Mouse (Mus musculus): Measurements from ENCODE around the gene Jmjd8. TPM values are rescaled to one million over a fixed set of nuclear protein-coding genes. Genes with fewer than 3 reads are reported as not detected.

Jmjd8 gene
- polyA plus RNA-seq, 1 experiment from 2014 or later = 56.9 TPM

DNA sequence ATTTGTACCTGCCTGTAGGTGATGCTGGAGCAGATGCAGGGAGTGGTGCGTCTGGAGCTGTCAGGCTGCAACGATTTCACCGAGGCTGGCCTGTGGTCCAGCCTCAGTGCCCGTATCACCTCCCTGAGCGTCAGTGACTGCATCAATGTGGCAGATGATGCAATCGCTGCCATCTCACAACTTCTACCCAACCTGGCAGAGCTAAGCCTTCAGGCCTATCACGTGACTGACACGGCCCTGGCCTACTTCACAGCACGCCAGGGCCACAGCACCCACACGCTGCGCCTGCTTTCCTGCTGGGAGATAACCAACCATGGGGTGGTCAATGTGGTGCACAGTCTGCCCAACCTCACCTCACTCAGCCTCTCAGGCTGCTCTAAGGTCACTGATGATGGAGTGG is 11.0 kb upstream of the Jmjd8 start:
- Histone ChIP-seq H3K9me3 (replicated peaks; ENCODE audit: control insufficient read depth, low read length) (no peaks in the 10 kb centered on the region), H3K27me3 (replicated peaks; ENCODE audit: control insufficient read depth, insufficient read depth, low read length) (peaks cover 17% of the 10 kb centered on the region), H3K36me3 (ENCODE audit: control insufficient read depth, insufficient read depth, low read length) (peaks cover 34% of the 10 kb centered on the region), H3K4me1 (ENCODE audit: control insufficient read depth, insufficient read depth, low read length) (no peaks in the 10 kb centered on the region), H3K9ac (ENCODE audit: low read length) (no peak overlapping the region), H3K4me2 (ENCODE audit: low read length) (no peak overlapping the region), H3K27ac (ENCODE audit: low read depth, low read length) (no peak overlapping the region), H3K4me3 (ENCODE audit: low read depth, low read length) (no peak overlapping the region)
- DNase-seq (ENCODE audit: low spot score) (no peak), ATAC-seq (no peak)
- WGBS = 86% methylated on average over 11 of the region's 11 CpGs

DNA sequence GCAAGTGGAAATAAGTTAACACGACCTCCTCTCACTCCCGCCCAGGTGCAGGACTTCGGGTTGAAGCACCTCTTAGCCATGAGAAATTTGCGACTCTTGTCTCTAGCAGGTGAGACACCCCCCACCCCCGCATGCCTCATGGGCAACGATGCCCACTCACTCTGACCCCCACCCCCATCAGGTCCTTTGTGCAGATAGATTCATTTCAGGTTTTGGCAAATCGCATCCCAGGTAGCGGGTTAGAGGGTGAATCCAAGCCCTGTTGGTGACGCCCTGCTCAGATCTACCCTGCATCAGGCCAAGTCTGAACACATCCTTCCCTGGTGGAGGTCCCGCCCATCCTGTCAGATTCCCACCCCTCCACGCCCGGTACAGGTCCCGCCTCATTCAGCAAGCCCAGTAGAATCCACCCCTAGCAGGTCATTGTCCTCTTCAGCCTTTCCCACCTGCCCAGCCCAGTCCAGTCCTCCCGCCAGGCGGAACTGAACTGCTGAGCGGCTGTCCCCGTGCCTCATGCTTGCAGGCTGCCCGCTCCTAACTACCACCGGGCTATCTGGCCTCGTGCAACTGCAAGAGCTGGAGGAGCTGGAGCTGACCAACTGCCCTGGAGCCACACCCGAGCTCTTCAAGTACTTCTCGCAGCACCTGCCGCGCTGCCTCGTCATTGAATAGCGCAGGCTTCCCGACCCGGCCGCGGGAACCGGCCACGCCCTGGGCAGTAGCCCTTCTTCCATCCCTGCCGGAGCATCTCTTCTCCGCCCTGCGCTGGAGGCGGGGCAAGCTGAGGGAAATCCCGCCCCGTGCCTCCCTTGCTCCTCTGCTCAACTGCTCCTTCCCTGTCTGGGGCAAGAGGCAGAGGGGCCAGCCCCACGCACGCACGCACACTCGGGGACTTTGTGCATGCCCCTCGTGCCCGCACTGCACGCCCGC is 9.6 kb upstream of the Jmjd8 start:
- Histone ChIP-seq H3K4me2 (ENCODE audit: low read length) (0 out of 2 replicates have a peak overlapping the region, but pooled peaks have one; percentile 9), H3K9ac (ENCODE audit: low read length) (0 out of 2 replicates have a peak overlapping the region, but pooled peaks have one; percentile 8)

DNA sequence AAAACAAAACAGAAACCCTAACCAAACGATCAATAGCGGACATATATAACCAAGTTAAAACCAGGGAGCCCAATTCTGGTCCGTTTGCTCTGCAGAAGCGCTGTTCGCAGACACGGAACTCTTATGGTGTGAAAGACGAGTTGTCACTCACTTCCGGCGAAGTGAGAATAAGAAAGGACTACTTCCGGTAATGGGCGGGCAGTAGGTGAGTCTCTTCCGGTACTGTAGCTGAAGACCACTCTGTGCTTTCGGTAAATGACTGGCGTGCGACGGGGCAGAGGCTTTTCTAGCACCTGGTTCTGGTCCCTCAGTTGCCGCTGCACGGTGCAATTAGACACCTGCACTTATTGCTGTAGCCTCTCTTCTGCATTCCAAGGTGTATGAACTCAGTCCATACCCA is 5.2 kb upstream of the Jmjd8 start, which contains the start of gene Wdr24:
Wdr24 (plus strand) TSS at position 176 of the 400 bp plus-strand sequence.
- Histone ChIP-seq H3K27ac (ENCODE audit: low read depth, low read length) (peak within 1 kb of the TSS; percentile 64), H3K9me3 (replicated peaks; ENCODE audit: control insufficient read depth, low read length) (no peaks in the 10 kb centered on the region), H3K27me3 (replicated peaks; ENCODE audit: control insufficient read depth, insufficient read depth, low read length) (peaks cover 16% of the 10 kb centered on the region), H3K9ac (ENCODE audit: low read length) (peak within 1 kb of the TSS; percentile 72), H3K4me1 (ENCODE audit: control insufficient read depth, insufficient read depth, low read length) (peaks cover 17% of the 10 kb centered on the region), H3K4me2 (ENCODE audit: low read length) (peak within 1 kb of the TSS; percentile 96), H3K36me3 (ENCODE audit: control insufficient read depth, insufficient read depth, low read length) (peaks cover 39% of the 10 kb centered on the region), H3K4me3 (ENCODE audit: low read depth, low read length) (peak within 1 kb of the TSS; percentile 46)
- DNase-seq (ENCODE audit: low spot score) (peak; percentile 95), ATAC-seq (peak; percentile 83)
- under 1% methylated on average over 18 of the region's 18 CpGs for WGBS

More for the DNA sequence above, 9.6 kb upstream of the Jmjd8 start:
- no peaks in the 10 kb centered on the region for H3K9me3 ChIP-seq (replicated peaks; ENCODE audit: control insufficient read depth, low read length)
- peaks cover 4% of the 10 kb centered on the region for H3K4me1 ChIP-seq (ENCODE audit: control insufficient read depth, insufficient read depth, low read length)
- ATAC-seq (no peak), DNase-seq (ENCODE audit: low spot score) (no peak)
- H3K27ac ChIP-seq (ENCODE audit: low read depth, low read length) = no peak overlapping the region
- peaks cover 34% of the 10 kb centered on the region for H3K36me3 ChIP-seq (ENCODE audit: control insufficient read depth, insufficient read depth, low read length)
- H3K4me3 ChIP-seq (ENCODE audit: low read depth, low read length) = no peak overlapping the region
- peaks cover 17% of the 10 kb centered on the region for H3K27me3 ChIP-seq (replicated peaks; ENCODE audit: control insufficient read depth, insufficient read depth, low read length)
- 7% methylated on average over 46 of the region's 46 CpGs for WGBS

DNA sequence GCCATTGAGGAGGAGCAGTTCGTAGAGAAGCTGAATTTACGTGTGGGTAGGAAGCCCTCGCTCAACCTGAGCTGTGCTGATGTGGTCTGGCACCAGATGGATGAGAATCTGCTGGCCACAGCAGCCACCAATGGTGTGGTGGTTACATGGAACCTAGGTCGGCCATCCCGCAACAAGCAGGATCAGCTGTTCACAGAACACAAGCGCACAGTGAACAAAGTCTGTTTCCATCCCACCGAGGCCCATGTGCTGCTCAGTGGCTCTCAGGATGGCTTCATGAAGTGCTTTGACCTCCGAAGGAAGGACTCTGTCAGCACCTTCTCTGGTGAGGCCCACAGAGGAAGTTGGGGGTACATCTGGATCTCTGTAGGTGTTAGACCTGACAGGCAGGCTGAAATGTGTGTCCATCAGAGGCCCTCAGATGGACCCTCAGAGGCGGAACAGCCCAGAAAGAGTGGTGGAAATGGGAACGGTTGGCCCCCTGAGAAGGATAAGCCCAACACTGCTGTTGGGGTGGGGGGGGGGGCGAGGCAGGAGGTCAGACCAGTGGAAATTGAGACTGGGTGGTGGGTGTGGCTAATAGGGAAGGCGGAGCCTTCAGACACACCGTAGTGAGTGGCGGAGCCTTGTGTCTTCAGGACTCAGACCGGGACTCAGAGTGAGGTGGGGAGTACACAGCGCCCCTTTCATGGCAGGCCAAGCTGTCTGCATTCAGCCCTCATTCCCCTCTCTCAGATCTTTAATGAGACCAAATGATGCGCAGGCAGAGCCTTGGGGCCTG is 4.1 kb upstream of the Jmjd8 start:
- Histone ChIP-seq H3K27ac (ENCODE audit: low read depth, low read length) (no peak overlapping the region), H3K4me2 (ENCODE audit: low read length) (peak overlapping the region; percentile 96), H3K36me3 (ENCODE audit: control insufficient read depth, insufficient read depth, low read length) (peaks cover 34% of the 10 kb centered on the region), H3K4me1 (ENCODE audit: control insufficient read depth, insufficient read depth, low read length) (peaks cover 19% of the 10 kb centered on the region), H3K9me3 (replicated peaks; ENCODE audit: control insufficient read depth, low read length) (no peaks in the 10 kb centered on the region), H3K27me3 (replicated peaks; ENCODE audit: control insufficient read depth, insufficient read depth, low read length) (0 out of 2 replicates have a peak, but pooled peaks cover 5% of the 10 kb centered on the region), H3K9ac (ENCODE audit: low read length) (peak overlapping the region; percentile 72), H3K4me3 (ENCODE audit: low read depth, low read length) (peak overlapping the region; percentile 46)
- ATAC-seq (no peak), DNase-seq (ENCODE audit: low spot score) (no peak)
- 80% methylated on average over 17 of the region's 17 CpGs for WGBS

DNA sequence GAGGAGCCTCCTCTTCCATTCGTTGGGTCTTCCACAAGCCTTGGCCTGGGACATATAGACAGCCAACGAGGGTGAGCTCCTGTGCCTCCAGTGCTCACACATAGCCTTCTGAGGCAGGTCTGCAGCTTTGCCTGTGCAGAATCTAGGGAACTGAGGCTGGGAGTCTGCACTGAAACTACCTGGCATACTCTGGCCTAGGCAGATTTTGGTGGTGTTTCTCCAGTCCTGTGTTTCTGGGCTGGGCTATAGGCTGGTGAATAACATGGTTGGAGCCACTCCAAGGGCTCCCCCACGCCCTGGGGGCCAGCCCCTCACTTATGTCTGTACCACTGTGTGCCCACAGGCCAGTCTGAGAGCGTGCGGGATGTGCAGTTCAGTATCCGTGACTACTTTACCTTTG is 3.4 kb upstream of the Jmjd8 start:
- Histone ChIP-seq H3K9me3 (replicated peaks; ENCODE audit: control insufficient read depth, low read length) (no peaks in the 10 kb centered on the region), H3K4me2 (ENCODE audit: low read length) (0 out of 2 replicates have a peak overlapping the region, but pooled peaks have one; percentile 96), H3K4me1 (ENCODE audit: control insufficient read depth, insufficient read depth, low read length) (peaks cover 25% of the 10 kb centered on the region), H3K4me3 (ENCODE audit: low read depth, low read length) (no peak overlapping the region), H3K27me3 (replicated peaks; ENCODE audit: control insufficient read depth, insufficient read depth, low read length) (0 out of 2 replicates have a peak, but pooled peaks cover 1% of the 10 kb centered on the region), H3K36me3 (ENCODE audit: control insufficient read depth, insufficient read depth, low read length) (peaks cover 35% of the 10 kb centered on the region), H3K9ac (ENCODE audit: low read length) (no peak overlapping the region), H3K27ac (ENCODE audit: low read depth, low read length) (no peak overlapping the region)
- ATAC-seq (no peak), DNase-seq (ENCODE audit: low spot score) (no peak)
- 85% methylated on average over 6 of the region's 6 CpGs for WGBS

DNA sequence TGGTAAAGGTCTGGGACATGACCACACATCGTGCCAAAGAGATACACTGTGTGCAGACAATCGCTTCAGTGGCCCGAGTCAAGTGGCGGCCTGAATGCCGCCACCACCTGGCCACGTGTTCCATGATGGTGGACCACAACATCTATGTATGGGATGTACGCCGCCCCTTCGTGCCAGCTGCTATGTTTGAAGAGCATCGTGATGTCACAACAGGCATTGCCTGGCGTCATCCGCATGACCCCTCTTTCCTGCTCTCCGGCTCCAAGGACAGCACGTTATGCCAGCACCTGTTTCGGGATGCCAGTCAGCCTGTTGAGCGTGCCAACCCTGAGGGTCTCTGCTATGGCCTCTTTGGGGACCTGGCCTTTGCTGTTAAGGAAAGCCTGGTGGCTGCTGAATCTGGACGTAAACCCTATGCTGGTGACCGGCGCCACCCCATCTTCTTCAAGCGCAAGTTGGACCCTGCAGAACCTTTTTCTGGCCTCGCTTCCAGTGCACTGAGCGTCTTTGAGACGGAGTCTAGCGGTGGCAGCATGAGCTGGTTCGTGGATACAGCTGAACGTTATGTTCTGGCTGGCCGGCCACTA is 2.6 kb upstream of the Jmjd8 start:
- ATAC-seq (no peak), DNase-seq (ENCODE audit: low spot score) (no peak)
- H3K9ac ChIP-seq (ENCODE audit: low read length) = no peak overlapping the region
- H3K9me3 ChIP-seq (replicated peaks; ENCODE audit: control insufficient read depth, low read length) = no peaks in the 10 kb centered on the region
- H3K4me1 ChIP-seq (ENCODE audit: control insufficient read depth, insufficient read depth, low read length) = peaks cover 25% of the 10 kb centered on the region
- WGBS = 95% methylated on average over 27 of the region's 27 CpGs
- no peak overlapping the region for H3K27ac ChIP-seq (ENCODE audit: low read depth, low read length)
- peaks cover 43% of the 10 kb centered on the region for H3K36me3 ChIP-seq (ENCODE audit: control insufficient read depth, insufficient read depth, low read length)
- H3K27me3 ChIP-seq (replicated peaks; ENCODE audit: control insufficient read depth, insufficient read depth, low read length) = no peaks in the 10 kb centered on the region
- H3K4me3 ChIP-seq (ENCODE audit: low read depth, low read length) = no peak overlapping the region
- H3K4me2 ChIP-seq (ENCODE audit: low read length) = no peak overlapping the region

DNA sequence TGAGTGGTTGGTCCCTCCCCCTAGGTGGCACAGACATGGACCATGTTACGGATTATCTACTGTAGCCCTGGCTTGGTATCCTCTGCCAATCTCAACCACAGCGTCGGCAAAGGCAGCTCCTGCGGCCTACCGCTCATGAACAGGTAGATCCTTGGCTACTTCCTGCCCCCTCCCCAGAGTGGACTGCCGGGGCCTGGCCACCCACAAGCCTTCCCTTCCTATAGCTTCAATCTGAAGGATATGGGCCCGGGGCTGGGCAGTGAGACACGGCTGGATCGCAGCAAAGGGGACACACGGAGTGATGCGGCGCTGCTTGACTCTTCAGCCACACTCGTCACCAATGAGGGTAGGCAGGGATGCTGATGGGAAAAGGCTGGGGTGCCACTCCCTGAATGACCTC is 1.7 kb upstream of the Jmjd8 start:
- Histone ChIP-seq H3K36me3 (ENCODE audit: control insufficient read depth, insufficient read depth, low read length) (peaks cover 50% of the 10 kb centered on the region), H3K4me3 (ENCODE audit: low read depth, low read length) (no peak overlapping the region), H3K4me1 (ENCODE audit: control insufficient read depth, insufficient read depth, low read length) (peaks cover 34% of the 10 kb centered on the region), H3K27ac (ENCODE audit: low read depth, low read length) (no peak overlapping the region), H3K9ac (ENCODE audit: low read length) (no peak overlapping the region), H3K27me3 (replicated peaks; ENCODE audit: control insufficient read depth, insufficient read depth, low read length) (no peaks in the 10 kb centered on the region), H3K4me2 (ENCODE audit: low read length) (no peak overlapping the region), H3K9me3 (replicated peaks; ENCODE audit: control insufficient read depth, low read length) (no peaks in the 10 kb centered on the region)
- WGBS = 96% methylated on average over 13 of the region's 13 CpGs
- DNase-seq (ENCODE audit: low spot score) = no peak
- ATAC-seq = no peak

DNA sequence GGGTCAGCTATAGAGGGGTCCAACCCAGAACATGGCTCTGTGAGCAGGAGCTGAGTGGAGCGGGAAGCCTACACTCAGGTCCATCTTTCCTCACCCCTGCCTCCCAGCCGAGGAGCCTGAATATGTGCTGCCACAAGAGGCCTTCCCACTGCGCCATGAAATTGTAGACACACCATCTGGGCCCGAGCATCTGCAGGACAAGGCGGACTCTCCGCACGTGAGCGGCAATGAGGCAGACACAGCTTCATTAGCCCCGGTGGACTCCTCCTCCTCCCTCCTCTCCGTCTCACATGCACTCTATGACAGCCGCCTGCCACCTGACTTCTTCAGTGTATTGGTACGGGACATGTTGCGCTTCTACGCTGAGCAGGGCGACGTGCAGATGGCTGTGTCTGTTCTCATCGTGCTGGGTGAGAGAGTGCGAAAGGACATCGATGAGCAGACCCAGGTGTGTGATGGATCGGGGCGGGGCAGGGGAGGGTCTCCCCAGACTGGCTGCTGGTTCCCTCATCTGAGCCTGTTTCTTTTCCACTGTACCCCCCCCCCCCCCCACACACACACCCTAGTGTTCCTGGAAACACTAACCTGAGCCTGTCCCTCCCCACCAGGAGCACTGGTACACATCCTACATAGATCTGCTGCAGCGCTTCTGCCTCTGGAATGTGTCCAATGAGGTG is 983 bp upstream of the Jmjd8 start:
- Histone ChIP-seq H3K27me3 (replicated peaks; ENCODE audit: control insufficient read depth, insufficient read depth, low read length) (no peaks in the 10 kb centered on the region), H3K9me3 (replicated peaks; ENCODE audit: control insufficient read depth, low read length) (no peaks in the 10 kb centered on the region), H3K4me2 (ENCODE audit: low read length) (peak overlapping the region; percentile 89; the same call in 1 of the 2 replicates), H3K4me3 (ENCODE audit: low read depth, low read length) (no peak overlapping the region), H3K9ac (ENCODE audit: low read length) (no peak overlapping the region), H3K4me1 (ENCODE audit: control insufficient read depth, insufficient read depth, low read length) (peaks cover 35% of the 10 kb centered on the region), H3K36me3 (ENCODE audit: control insufficient read depth, insufficient read depth, low read length) (peaks cover 50% of the 10 kb centered on the region), H3K27ac (ENCODE audit: low read depth, low read length) (no peak overlapping the region)
- 91% methylated on average over 22 of the region's 22 CpGs for WGBS
- ATAC-seq (no peak), DNase-seq (ENCODE audit: low spot score) (no peak)

All from forebrain, embryonic 14.5 days (tissue).